Mouse (Mus musculus): ENCODE measurements around the gene Wscd2. TPM values are rescaled to one million over a fixed set of nuclear protein-coding genes. Genes with fewer than 3 reads are reported as not detected.

Wscd2 gene
- polyA plus RNA-seq, 1 experiment from 2014 or later: 6.2 TPM

DNA sequence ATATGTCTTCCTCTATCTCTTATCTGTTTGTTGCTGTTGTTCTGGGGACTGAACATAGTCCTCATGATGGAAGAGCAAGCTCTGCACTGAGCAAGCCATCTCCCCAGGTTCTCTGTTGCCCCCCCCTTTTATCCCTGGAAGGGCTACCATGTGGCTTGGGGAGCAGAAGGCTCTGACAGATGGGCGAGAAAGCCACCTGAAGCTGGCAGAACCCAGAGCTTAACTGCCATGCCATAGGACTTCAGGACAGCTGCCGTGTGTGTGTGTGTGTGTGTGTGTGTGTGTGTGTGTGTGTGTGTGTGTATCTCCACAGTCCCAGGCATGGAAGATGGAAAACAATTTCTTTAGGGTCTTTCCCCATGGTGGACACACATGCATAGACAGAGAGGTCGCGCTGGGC is 128.6 kb downstream of the Wscd2 start:
- Histone ChIP-seq H3K9ac (ENCODE audit: low read length) (no peak overlapping the region), H3K9me3 (replicated peaks; ENCODE audit: control insufficient read depth, low read length) (no peaks in the 10 kb centered on the region), H3K36me3 (ENCODE audit: control insufficient read depth, insufficient read depth, low read length) (no peaks in the 10 kb centered on the region), H3K4me3 (replicated peaks; ENCODE audit: low read length) (no peak overlapping the region), H3K27me3 (ENCODE audit: control insufficient read depth, insufficient read depth, low read length) (no peaks in the 10 kb centered on the region), H3K4me2 (ENCODE audit: low read depth, low read length) (no peak overlapping the region), H3K27ac (ENCODE audit: low read length) (no peak overlapping the region), H3K4me1 (ENCODE audit: control insufficient read depth, insufficient read depth, low read length) (no peaks in the 10 kb centered on the region)
- WGBS: 90% methylated on average over 4 of the region's 4 CpGs
- no peak for ATAC-seq (ENCODE audit: insufficient read depth, low FRiP score)

DNA sequence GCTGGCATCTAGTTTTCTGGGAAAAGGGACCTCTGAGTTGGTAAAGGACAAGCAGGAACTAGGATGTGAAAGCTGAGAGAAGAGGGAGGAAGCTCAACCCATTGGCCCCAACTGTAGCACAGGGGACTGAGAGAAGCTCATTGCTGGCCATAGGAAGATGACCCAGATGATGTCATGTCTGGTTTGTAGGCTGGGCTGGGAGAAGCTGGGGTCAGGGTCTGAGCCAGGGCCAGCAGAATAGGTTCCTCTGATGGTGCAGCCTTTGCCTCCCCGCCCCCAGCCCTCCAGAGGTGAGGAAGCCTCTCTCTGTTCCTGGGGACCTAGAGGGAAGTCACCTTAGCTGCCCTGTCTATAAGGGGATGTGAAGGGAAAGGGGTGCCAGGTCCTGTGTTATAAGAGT is 129.0 kb downstream of the Wscd2 start:
- WGBS: 71% methylated on average over 1 of the region's 1 CpGs
- no peak overlapping the region for H3K9ac ChIP-seq (ENCODE audit: low read length)
- H3K4me2 ChIP-seq (ENCODE audit: low read depth, low read length): no peak overlapping the region
- no peak overlapping the region for H3K27ac ChIP-seq (ENCODE audit: low read length)
- no peaks in the 10 kb centered on the region for H3K9me3 ChIP-seq (replicated peaks; ENCODE audit: control insufficient read depth, low read length)
- no peaks in the 10 kb centered on the region for H3K27me3 ChIP-seq (ENCODE audit: control insufficient read depth, insufficient read depth, low read length)
- no peak overlapping the region for H3K4me3 ChIP-seq (replicated peaks; ENCODE audit: low read length)
- ATAC-seq (ENCODE audit: insufficient read depth, low FRiP score): no peak
- no peaks in the 10 kb centered on the region for H3K4me1 ChIP-seq (ENCODE audit: control insufficient read depth, insufficient read depth, low read length)
- no peaks in the 10 kb centered on the region for H3K36me3 ChIP-seq (ENCODE audit: control insufficient read depth, insufficient read depth, low read length)

GRCm38 (mm10) chr5:113620130-113620716 is 130.1 kb downstream of the Wscd2 start:
- WGBS: 61% methylated on average over 16 of the region's 16 CpGs
- Histone ChIP-seq H3K4me2 (ENCODE audit: low read depth, low read length) (no peak overlapping the region), H3K27ac (ENCODE audit: low read length) (no peak overlapping the region), H3K4me3 (replicated peaks; ENCODE audit: low read length) (no peak overlapping the region), H3K36me3 (ENCODE audit: control insufficient read depth, insufficient read depth, low read length) (no peaks in the 10 kb centered on the region), H3K4me1 (ENCODE audit: control insufficient read depth, insufficient read depth, low read length) (no peaks in the 10 kb centered on the region), H3K27me3 (ENCODE audit: control insufficient read depth, insufficient read depth, low read length) (no peaks in the 10 kb centered on the region), H3K9me3 (replicated peaks; ENCODE audit: control insufficient read depth, low read length) (no peaks in the 10 kb centered on the region), H3K9ac (ENCODE audit: low read length) (no peak overlapping the region)
- ATAC-seq (ENCODE audit: insufficient read depth, low FRiP score): no peak

DNA sequence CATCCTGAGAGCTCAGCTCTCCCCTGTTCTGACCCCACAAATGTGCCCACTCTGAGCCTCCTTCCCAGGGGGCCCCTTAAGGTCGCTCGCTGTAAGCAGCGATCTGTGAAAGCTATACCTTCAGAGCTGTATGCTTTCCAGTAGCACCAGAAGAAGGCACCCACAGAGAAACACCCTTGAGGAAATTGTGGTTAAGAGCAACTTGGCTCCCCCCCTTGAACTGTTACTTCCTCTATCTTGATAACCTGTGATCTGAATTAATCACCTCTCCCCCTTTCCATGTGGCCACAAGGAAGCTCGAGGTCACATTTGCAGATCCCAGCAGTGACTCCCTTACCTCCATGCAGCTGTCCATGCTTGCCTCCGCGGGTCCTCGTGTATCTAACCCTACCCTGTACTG is 130.9 kb downstream of the Wscd2 start:
- Histone ChIP-seq H3K4me2 (ENCODE audit: low read depth, low read length) (no peak overlapping the region), H3K27me3 (ENCODE audit: control insufficient read depth, insufficient read depth, low read length) (no peaks in the 10 kb centered on the region), H3K9ac (ENCODE audit: low read length) (no peak overlapping the region), H3K4me3 (replicated peaks; ENCODE audit: low read length) (no peak overlapping the region), H3K9me3 (replicated peaks; ENCODE audit: control insufficient read depth, low read length) (no peaks in the 10 kb centered on the region), H3K36me3 (ENCODE audit: control insufficient read depth, insufficient read depth, low read length) (no peaks in the 10 kb centered on the region), H3K4me1 (ENCODE audit: control insufficient read depth, insufficient read depth, low read length) (no peaks in the 10 kb centered on the region), H3K27ac (ENCODE audit: low read length) (no peak overlapping the region)
- WGBS: 57% methylated on average over 7 of the region's 7 CpGs
- no peak for ATAC-seq (ENCODE audit: insufficient read depth, low FRiP score)

GRCm38 (mm10) chr5:113623052-113623451 is 132.9 kb downstream of the Wscd2 start:
- ATAC-seq (ENCODE audit: insufficient read depth, low FRiP score): no peak
- Histone ChIP-seq H3K4me3 (replicated peaks; ENCODE audit: low read length) (no peak overlapping the region), H3K4me1 (ENCODE audit: control insufficient read depth, insufficient read depth, low read length) (peaks cover 7% of the 10 kb centered on the region), H3K27ac (ENCODE audit: low read length) (no peak overlapping the region), H3K27me3 (ENCODE audit: control insufficient read depth, insufficient read depth, low read length) (no peaks in the 10 kb centered on the region), H3K4me2 (ENCODE audit: low read depth, low read length) (no peak overlapping the region), H3K36me3 (ENCODE audit: control insufficient read depth, insufficient read depth, low read length) (no peaks in the 10 kb centered on the region), H3K9me3 (replicated peaks; ENCODE audit: control insufficient read depth, low read length) (no peaks in the 10 kb centered on the region), H3K9ac (ENCODE audit: low read length) (no peak overlapping the region)
- 33% methylated on average over 2 of the region's 2 CpGs for WGBS

GRCm38 (mm10) chr5:113625068-113625467 is 134.9 kb downstream of the Wscd2 start:
- Histone ChIP-seq H3K4me3 (replicated peaks; ENCODE audit: low read length) (no peak overlapping the region), H3K27me3 (ENCODE audit: control insufficient read depth, insufficient read depth, low read length) (no peaks in the 10 kb centered on the region), H3K27ac (ENCODE audit: low read length) (no peak overlapping the region), H3K9ac (ENCODE audit: low read length) (no peak overlapping the region), H3K36me3 (ENCODE audit: control insufficient read depth, insufficient read depth, low read length) (no peaks in the 10 kb centered on the region), H3K4me1 (ENCODE audit: control insufficient read depth, insufficient read depth, low read length) (peaks cover 15% of the 10 kb centered on the region), H3K4me2 (ENCODE audit: low read depth, low read length) (no peak overlapping the region), H3K9me3 (replicated peaks; ENCODE audit: control insufficient read depth, low read length) (no peaks in the 10 kb centered on the region)
- ATAC-seq (ENCODE audit: insufficient read depth, low FRiP score): no peak
- WGBS: 68% methylated on average over 4 of the region's 4 CpGs

DNA sequence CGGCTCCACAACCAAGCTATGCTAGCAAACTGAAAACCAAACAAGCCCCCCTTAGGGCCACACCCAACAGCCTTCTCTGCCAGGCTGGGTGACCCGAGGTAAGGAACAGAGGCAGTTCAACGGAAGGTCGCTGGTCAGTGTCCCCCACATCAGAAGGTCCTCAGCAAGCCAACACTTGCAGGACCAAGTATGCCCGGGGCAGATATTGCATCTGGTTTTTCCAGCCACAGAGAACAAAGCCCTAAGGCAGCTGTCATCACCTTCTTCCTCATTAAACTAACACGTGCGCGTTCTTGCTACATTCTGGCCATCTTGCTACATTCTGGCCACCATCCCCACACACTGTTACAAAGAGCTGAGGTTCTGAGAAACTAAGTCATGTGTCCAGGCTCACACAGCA is 136.2 kb downstream of the Wscd2 start:
- H3K9me3 ChIP-seq (replicated peaks; ENCODE audit: control insufficient read depth, low read length): no peaks in the 10 kb centered on the region
- H3K36me3 ChIP-seq (ENCODE audit: control insufficient read depth, insufficient read depth, low read length): no peaks in the 10 kb centered on the region
- no peaks in the 10 kb centered on the region for H3K27me3 ChIP-seq (ENCODE audit: control insufficient read depth, insufficient read depth, low read length)
- no peak overlapping the region for H3K27ac ChIP-seq (ENCODE audit: low read length)
- no peak overlapping the region for H3K9ac ChIP-seq (ENCODE audit: low read length)
- no peak overlapping the region for H3K4me2 ChIP-seq (ENCODE audit: low read depth, low read length)
- ATAC-seq (ENCODE audit: insufficient read depth, low FRiP score): no peak
- peaks cover 15% of the 10 kb centered on the region for H3K4me1 ChIP-seq (ENCODE audit: control insufficient read depth, insufficient read depth, low read length)
- no peak overlapping the region for H3K4me3 ChIP-seq (replicated peaks; ENCODE audit: low read length)
- 63% methylated on average over 8 of the region's 8 CpGs for WGBS

- Histone ChIP-seq H3K36me3 (ENCODE audit: control insufficient read depth, insufficient read depth, low read length) (no peaks in the 10 kb centered on the region), H3K27ac (ENCODE audit: low read length) (no peak overlapping the region), H3K9ac (ENCODE audit: low read length) (no peak overlapping the region), H3K4me1 (ENCODE audit: control insufficient read depth, insufficient read depth, low read length) (peaks cover 15% of the 10 kb centered on the region), H3K4me3 (replicated peaks; ENCODE audit: low read length) (no peak overlapping the region), H3K27me3 (ENCODE audit: control insufficient read depth, insufficient read depth, low read length) (no peaks in the 10 kb centered on the region), H3K4me2 (ENCODE audit: low read depth, low read length) (no peak overlapping the region), H3K9me3 (replicated peaks; ENCODE audit: control insufficient read depth, low read length) (no peaks in the 10 kb centered on the region)
- no peak for ATAC-seq (ENCODE audit: insufficient read depth, low FRiP score)
- 76% methylated on average over 5 of the region's 5 CpGs for WGBS
These were observed 136.9 kb downstream of the Wscd2 start for GRCm38 (mm10) chr5:113626991-113627390.

GRCm38 (mm10) chr5:113627820-113628437 is 137.8 kb downstream of the Wscd2 start:
- H3K27ac ChIP-seq (ENCODE audit: low read length): peak overlapping the region; percentile 17; the same call in 1 of the 2 replicates
- ATAC-seq (ENCODE audit: insufficient read depth, low FRiP score): peak; percentile 74
- no peak overlapping the region for H3K4me3 ChIP-seq (replicated peaks; ENCODE audit: low read length)
- no peak overlapping the region for H3K4me2 ChIP-seq (ENCODE audit: low read depth, low read length)
- 0 out of 2 replicates have a peak overlapping the region, but pooled peaks have one; percentile 34 for H3K9ac ChIP-seq (ENCODE audit: low read length)
- no peaks in the 10 kb centered on the region for H3K27me3 ChIP-seq (ENCODE audit: control insufficient read depth, insufficient read depth, low read length)
- peaks cover 18% of the 10 kb centered on the region for H3K4me1 ChIP-seq (ENCODE audit: control insufficient read depth, insufficient read depth, low read length)
- WGBS: 25% methylated on average over 11 of the region's 11 CpGs
- H3K9me3 ChIP-seq (replicated peaks; ENCODE audit: control insufficient read depth, low read length): no peaks in the 10 kb centered on the region
- no peaks in the 10 kb centered on the region for H3K36me3 ChIP-seq (ENCODE audit: control insufficient read depth, insufficient read depth, low read length)

Measured in stomach, embryonic 16.5 days (tissue).